Mouse (Mus musculus) left cerebral cortex, adult 18-20 months (tissue): ENCODE results near the gene Vtcn1. TPM values are rescaled to one million over a fixed set of nuclear protein-coding genes. Genes with fewer than 3 reads are reported as not detected.

Source experiments
- DNase-seq, 2 experiments: peaks; one replicate each; pipeline ENCODE4 v3.0.0; 2021 to 2022; ENCODE audit warnings: low spot score in 2 of 2, mixed read lengths in 1 of 2
- total RNA-seq, 2 experiments: library from RNA; stranded (reverse); gene quantifications; 2 replicates each; pipeline ENCODE4 v1.2.3; 2021

The Vtcn1 gene
- total RNA-seq, 2 experiments from 2014 or later: 0.28 to 0.35 TPM

DNA sequence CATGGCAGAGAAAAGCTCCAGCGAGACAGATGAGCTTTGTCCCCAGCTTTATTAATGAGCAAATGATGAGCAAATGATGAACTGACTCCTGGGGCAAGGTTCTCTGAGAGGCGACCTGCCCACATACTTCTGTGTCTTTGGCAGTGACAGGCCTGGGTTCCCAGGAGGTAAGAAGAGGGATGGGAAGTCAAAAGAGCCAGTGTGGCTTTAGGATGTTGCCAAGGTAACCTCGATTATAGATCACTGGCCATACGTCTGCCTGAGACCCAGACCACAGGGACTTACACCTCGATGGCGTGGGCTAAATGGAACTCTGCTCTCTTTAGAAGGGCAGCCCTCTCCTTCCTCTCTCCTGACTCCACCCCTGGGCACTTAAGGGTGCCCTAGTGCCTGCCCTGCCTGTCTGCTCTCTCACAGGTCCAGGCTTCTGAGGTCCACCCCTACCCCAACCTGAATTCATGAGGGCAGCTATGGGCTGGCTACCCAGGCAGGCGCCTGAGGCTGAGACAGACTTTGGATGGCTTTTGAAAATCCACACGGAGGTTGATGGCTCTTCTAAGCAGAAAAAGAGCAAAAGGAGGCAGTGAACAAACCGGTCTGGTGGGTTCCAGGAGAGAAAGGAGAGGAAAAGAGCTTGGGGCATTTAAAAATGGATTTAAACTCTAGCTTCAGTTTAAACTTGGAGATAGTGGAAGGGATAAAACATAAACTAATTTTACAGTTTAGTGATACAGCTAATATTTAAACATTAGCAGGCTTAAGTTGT is 31.0 kb downstream of the Vtcn1 start:
- DNase-seq: no peak

DNA sequence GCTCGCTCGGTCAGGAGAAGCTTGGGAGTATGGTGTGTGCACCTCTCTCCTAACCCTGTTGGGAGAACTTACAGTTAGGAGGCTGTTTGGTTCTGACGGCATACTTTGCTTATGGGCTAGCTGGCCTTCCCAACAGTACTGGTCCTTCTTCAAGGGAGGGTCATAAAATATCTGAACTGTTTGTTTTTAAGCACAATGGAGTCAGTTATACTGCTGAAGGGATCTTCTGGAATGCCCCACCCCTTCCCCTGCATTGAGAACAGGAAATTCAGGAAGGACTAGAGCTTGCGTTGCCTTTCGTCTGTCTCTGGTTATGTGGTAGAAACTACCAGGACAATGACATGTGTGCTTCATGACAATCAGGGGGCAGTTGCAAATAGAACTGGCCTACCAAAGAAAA is 31.9 kb downstream of the Vtcn1 start:
- no peak for DNase-seq

DNA sequence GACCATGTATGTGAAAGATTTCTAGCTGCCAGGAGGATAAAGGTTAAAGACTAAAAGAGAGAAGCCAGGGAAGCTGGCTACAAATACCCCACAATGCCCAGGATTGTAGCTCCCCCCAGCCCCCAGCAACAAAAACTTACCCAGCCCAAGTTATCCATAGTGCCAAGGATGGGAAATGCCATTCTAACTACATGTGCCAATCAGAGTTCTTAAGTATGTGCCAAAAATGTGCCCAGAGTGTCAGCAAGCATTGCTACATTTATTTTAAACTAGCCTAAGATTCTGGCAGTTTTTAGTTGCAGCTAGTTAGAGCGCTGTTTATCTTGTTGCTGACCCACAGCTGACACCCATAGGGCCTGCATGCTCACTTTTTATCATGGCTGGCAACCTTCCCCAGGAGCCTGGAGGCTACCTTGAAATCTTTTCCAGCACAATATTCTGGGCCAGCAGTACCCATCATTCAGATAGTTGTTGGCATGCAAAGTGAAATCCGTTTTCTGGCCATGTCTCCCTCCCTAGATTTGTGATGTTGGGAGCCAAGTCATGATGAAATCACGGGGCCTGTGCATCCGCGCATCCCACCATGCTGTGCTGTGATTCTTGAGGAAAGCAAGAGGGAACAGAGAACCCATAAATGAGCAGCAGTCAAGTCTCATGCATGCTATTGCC is 33.2 kb downstream of the Vtcn1 start:
- no peak for DNase-seq

DNA sequence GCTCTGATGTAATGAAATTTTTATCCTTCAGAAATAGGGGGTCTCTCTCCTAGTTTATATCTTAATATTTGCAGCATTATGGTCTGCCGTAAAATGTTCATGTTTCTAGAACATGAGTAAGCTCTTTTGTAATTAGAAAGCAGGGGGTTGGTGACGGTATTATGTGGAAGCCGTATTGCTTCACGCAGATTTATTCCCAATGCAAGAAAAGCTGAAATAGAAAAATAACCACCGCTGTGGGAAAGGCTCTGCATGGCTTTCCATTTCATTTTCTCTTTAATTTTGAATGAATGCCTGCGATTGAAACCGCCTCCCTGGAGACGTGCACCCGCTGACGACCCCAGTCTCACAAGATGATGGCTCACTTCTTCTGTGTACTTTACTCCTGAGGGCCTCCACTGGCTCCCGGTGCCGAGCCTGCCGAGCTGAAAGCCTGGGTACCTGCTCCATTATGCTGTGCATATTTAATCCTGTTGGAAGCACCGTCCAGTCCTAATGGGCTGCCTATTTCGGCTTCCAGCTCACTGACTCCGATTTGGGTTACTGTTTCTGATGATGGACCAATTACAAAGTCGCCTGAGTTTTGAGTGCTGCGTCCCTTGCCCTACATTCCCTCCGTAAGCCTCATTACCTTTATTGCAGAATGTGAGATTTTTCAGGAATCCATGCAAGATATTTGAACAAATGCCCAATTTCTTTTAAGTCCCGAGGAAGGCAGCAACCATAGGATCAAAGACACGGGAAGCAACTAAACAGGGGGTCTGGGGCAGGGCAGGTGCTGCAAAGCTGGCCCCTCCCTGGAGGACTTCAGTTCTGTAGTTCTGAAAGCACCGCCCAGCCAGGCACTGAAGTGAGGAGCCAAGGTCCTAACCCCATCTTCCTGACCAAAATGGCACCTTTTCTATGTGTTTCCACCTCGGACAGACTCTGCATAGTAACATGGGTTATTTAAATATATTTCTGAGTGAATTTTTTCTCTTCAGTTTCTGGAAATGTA is 36.3 kb downstream of the Vtcn1 start:
- no peak for DNase-seq

DNA sequence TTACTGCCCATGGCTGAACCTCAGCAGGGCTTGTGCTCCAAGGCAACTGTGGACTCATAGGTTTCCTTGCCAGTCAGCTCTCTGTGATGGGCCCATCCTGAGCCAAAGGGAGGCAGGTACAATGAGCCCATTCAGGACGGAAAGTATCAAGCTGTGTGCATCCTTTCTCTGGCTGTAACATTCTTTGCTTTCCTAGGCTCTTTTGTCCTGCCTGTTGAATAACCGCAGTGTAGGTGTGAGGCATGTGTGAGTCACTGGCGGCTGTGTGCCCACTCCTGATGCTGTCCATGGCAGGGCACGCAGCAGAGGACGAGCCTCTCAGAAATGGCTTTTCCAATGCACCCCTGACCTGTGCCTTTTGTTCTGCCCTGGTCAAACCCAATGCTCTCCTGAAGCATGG is 41.7 kb downstream of the Vtcn1 start:
- DNase-seq: peak in 1 of 2 experiments; percentile 43

DNA sequence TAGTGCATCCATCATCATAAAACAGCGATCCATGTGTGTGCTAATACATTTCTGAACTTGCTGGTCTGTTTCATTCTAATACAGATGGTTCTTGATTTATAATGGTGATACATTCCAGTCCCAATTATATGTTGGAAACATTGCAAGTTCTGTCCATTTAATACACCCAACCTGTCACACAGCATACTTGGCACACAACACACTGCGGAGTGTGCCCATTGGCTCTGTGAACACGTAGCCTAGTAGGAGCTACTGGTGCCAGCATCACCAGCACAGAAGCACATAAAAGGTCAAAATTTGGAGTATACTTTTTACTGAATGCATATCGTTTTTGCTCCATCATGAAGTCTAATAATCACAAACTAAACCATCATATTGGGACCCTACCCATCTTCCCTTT is 51.8 kb downstream of the Vtcn1 start:
- no peak for DNase-seq

DNA sequence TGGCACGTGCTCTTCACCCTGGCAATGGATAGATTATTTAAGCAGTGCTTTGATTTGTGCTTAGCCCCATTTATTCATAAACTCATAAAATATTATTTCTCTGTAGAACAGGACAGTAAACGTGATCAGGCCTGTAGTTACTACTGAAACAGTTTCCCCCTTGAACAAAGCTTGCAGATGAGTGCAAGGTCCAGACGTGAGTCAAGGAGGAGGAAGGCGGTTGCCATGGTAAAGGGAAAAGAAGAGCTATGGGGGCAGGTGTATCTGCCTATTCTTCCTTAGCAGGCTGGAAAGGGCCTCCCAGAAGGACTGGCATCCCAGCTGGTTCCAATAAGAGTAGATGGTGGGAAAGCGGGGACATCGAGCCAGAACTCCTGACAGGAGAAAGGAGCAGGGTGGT is 56.1 kb downstream of the Vtcn1 start:
- DNase-seq: peak in 1 of 2 experiments; percentile 19

DNA sequence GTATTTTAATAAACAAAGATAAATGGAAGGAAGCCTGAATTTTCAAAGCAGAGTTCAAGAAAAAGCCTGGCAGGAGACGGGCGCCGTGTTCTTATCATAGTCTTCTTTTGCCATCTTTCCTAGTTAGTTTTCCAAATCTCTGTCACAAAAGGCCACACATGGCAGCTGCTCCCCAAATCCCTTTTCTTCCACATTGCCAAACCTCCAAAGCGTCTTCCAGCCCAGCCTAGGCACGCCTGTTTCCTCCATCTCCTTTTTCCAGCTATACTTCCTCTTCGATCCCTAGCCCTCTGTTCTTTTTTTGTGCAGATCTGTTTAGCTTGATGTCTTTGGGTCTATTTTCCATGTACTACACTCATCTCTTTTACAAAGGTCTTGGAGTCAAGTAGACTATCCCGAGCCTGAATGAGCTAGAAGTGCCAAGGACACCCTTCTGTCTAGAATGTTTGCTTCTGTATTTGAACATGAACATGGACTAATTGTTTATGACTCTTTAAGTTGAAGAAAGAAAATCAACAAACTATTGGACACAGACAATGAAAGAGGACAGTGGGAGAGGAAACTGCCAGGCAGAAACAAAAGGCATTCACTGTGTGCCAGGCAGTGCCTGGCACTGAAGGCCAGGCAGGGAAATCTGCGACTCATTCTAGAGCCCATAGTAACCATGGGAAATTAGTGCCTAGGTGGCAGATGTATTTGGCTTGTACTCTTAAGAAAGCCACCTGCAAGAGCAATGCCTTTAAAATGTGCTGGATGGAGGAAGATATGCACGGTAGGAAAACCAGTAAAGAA is 56.8 kb downstream of the Vtcn1 start:
- DNase-seq: no peak

DNA sequence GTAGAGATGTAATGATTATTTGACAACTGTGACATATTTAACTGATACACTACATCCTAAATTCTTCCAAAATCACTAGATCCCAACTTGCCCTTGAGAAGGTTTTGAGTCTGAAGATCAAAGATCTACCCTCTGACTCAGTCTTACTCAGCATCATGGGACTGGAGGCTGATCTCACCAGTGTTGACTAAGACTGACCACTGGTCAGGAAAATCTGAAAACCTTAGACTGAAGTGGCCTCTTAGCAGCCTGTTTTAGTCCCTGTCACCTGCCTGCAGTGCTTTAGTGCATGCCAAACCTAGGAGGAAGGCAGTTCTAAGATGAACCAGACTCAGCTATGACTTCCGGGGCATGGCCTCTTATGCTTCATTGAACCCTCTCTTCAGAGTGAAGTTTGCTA is 64.0 kb downstream of the Vtcn1 start:
- DNase-seq: no peak

DNA sequence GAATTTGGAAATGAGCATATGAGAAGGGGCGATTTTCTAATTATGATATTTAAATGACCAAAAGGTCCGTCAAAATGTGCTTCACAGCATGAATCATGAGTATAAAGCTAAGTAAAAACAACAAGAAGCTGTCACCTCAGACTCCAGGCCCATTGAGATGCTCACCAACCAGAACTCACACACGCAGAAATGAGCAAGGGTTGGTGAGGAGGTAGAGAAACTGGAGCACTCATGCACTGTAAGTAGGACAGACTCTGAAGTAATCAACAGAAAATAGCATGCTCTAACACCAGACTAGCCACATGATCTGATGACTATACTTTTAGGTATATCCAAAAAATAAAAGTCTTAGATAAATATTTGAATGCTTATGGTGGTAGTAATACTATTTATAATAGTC is 65.1 kb downstream of the Vtcn1 start:
- no peak for DNase-seq

DNA sequence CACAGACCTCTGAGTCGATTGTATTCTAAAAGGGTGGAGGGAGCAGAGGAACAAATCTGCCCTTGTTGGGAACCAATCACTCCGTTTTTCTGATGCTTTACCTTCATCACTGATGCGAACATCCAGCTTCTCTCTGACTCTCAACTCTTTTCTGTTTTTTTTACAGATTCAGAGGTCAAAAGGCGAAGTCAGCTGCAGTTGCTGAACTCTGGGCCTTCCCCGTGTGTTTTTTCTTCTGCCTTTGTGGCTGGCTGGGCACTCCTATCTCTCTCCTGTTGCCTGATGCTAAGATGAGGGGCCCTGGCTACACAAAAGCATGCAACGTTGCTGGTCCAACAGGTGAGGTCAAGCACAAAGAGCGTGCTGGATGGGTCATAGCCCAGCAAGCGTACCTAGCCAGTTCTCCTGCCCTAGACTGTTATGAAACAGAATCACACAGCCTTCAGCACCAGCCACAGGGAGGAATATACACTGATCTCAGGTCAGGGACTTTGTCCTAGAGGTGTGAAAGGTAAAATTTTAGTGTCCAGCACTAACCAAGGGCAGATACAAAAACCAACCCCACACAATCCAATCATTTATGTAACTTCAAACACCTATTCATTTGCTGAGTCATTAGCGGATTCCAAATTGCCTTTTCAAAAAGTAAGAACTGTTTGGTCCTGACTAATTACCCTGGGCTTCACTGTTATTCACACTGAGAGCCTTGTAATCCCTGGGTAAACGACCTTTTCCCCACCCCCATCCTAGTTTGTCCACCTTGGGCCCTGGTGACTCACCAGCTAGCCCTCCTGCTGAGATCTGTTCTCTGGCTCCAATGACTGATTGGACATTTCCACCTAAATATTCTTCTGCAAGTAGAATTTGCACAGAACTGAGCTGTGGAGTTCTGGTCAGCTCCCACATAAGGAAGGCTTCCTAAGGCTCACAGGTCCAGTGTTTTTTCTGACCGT is 67.4 kb downstream of the Vtcn1 start:
- no peak for DNase-seq

DNA sequence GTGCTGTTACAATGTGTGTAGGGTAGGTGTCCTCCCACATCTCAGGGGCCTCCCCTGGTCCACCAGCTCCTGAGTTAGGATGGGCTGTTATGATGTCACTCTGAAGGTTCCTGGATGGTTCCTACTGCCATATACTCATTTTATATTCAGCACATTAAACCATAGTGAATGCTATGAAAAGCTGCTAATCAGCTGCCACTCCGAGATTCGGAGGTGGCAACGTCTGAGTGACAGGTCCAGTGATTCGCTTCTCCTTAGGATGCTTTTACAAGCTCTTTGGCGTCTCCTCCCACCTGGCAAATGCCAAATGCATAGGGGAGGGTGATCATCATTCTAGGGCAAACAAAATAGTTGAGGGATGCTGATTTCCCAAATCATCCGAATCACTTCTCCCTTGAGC is 70.2 kb downstream of the Vtcn1 start:
- DNase-seq: no peak

DNA sequence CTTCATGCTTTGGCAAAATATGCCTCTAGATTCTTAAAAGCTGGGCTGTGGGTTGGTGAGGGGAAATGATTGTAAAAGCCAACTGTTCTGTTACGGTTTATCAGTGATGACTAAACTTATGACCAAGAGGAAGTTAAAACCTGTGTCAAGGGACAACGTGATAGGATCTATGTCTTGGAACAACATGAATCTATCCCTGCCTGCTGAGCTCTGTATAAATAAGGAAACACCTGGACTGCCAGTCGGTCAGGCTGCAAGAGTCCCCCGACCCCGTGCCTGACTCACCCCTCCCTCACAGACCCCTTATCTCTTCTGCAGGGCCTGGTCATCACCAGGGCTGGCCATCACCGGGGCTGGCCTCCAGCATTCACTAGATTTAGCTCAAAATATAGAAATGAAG is 80.9 kb downstream of the Vtcn1 start:
- DNase-seq: no peak

DNA sequence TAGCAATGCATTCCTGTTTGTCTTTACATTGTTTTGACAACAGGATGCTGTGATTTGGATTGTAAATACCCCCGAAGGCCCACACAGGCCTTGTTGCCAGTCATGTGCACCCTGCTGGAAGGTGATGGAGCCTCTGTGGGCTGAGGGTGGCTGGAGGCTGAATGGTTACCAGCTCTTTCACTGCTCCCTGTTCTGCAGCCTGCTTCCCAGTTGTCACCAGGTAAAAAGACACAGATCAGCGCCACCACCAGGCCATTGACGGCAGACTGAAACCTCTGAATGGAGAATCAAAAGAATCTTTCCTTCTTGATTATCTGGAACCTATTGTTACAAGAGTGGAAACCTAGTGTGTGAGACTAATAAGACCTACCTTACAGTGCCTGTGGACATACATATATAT is 81.7 kb downstream of the Vtcn1 start:
- peak in 1 of 2 experiments; percentile 41 for DNase-seq

DNA sequence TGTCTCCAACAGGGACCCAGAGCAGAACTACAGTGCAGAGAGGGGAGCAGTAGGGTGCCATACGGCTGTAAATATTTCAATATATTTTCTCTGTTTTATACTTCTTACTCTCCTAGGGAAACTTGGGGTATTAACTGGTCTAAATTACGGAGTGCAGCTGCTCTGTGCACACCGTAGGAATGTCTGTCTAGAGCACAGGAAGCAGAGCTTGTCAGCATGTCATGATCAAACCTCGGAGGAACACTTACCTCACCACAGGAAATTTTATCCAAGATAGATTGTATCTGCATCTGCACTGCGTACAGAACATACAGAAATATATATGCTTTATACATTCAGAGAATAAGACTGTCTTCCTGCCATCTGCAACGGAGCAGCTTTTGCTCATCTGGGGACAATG is 83.3 kb downstream of the Vtcn1 start:
- DNase-seq: no peak

DNA sequence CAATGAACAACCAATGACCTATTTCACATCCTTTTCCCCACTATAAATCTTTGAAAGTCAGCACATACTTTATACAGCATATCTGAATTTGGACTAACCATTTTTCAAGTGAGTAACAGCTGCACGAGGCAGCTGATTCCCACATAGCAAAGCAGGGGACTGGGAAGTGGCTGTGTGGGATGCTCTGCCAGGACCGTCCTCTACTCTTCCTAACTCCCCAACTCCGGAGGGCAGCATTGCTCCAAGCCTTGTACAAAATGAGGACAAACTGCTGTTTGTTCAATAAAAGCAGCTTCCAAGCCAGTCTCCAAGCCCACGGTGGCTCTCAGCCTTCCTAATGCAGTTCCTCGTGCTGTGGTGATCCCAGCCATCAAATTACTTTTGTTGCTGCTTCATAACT is 85.4 kb downstream of the Vtcn1 start:
- DNase-seq: no peak

DNA sequence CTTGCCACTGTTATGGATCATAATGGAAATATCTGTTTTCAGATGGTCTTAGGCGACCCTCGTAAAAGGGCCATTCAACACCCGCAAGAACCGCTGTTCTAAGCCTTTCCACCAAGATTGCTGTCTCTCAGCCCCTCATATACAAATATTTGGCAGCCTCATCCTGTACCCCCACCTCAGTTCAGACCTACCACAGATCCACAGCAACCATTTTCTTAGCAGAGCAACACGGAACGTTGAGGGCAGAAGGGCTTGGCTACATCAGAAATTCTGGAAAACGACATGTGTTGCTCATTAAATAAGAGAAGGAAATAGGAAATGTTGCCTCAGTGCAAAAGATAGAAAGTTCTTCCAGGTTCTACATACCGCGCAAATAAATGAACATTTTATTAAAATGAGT is 85.8 kb downstream of the Vtcn1 start:
- DNase-seq: no peak

DNA sequence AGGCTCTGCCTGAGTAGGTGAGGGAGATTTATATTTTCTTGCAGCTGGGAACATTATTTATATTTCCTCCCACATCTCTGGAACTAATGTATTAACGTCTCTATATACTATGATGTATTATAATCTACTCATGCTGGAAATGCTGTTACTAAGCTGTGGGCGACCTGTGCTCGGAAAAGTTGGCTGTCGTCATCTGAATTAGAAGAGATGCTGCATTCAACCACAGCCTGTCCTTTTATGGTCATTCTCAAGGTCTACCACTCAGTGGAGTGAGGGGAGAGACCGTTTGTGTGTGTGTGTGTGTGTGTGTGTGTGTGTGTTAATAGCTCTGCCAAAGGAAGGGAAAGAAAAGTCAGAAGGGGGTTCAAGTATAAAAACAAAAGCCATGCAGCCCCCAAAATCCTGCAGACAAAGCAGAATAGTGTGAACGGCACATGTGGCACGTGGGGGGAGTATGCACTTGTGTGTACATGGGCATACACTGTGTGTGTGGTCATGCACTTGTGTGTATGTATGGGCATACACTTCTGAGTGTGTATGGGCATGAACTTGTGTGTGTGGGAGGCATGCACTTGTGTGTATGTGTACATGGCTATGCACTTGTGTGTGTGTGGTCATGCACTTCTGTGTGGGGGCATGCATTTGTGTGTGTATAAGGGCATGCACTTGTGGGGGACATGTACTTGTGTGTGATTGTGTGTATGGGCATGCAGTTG is 86.4 kb downstream of the Vtcn1 start:
- DNase-seq: no peak

DNA sequence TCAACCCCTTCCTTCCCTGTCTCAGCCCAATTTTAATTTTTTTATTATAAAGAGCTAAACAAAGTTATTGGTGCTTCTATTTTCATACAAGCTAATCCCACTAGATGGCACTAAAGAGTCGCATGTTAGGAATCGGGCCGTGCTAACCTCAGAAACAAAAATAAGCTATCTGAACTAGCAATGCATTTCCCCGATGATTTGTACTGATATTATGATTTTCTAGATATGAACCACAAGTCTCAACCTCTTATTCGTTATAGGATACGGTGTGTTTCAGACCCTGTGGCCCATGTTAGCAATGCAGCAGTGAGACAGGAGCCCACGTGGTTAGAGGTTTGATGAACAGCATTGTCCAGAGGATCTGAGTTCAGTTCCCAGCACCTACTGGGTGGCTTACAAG is 91.6 kb downstream of the Vtcn1 start:
- DNase-seq: peak in 1 of 2 experiments; percentile 23
